Mouse (Mus musculus): Measurements from ENCODE around the gene Tmem170b. TPM values are rescaled to one million over a fixed set of nuclear protein-coding genes. Genes with fewer than 3 reads are reported as not detected.
"Not testable (repeated sequence)": the region's sequence is repeated elsewhere in the genome, so short reads cannot be mapped to it uniquely, and the experiment has no call there.

Gene Tmem170b
- polyA plus RNA-seq, 1 experiment from 2014 or later: 7.3 TPM

DNA sequence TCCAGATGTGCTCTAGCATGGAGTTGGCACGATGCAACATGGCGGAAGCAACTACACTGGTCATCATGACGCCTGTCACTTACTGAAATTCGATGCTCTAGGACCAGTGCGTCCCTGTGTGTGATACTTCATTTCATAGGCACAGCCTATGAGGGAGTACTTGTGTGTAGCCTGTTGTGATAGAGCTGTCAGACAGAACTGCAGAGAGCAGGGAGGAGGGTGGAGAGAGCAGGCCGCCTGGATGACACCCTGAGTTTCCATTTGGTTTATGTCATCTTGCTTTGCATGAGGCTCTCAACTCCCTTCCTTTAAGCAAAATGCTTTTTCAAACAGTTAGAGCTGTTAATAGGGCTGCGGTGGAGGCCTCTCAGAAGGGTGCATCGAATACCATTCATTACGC is 68.9 kb downstream of the Tmem170b start:
- H3K36me3 ChIP-seq; ATAC-seq; H3K27me3 ChIP-seq (replicated peaks); H3K4me3 ChIP-seq; H3K9ac ChIP-seq; H3K4me2 ChIP-seq; H3K4me1 ChIP-seq; H3K27ac ChIP-seq; H3K9me3 ChIP-seq (replicated peaks): not testable (repeated sequence)
- WGBS (ENCODE audit: insufficient replicate concordance): 69% methylated on average over 9 of the region's 9 CpGs

DNA sequence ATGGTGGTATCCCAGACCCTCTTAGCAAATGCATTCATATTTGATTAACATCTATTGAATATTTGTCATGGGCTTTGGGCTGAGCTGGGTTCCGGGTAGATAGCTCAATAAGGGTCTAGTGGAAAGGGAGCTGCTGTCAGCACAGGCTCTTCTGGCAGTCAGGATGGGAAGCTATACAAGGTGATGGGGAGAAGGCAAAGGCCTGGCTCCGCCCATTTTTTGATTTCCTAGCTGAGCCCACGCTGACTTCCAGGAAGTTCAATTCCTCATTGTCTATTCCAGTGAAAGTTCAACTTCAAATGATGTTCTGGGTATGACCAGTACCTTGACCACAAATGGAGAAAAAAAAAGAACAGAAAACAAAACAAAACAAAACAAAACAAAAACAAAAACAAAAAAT is 69.8 kb downstream of the Tmem170b start:
- Histone ChIP-seq H3K4me3 (no peak overlapping the region), H3K4me2 (no peak overlapping the region), H3K36me3 (no peaks in the 10 kb centered on the region), H3K27ac (no peak overlapping the region), H3K9me3 (replicated peaks) (no peaks in the 10 kb centered on the region), H3K4me1 (no peaks in the 10 kb centered on the region), H3K27me3 (replicated peaks) (no peaks in the 10 kb centered on the region), H3K9ac (no peak overlapping the region)
- ATAC-seq: no peak
- whole genome bisulfite sequencing (ENCODE audit: insufficient replicate concordance): 59% methylated on average over 3 of the region's 3 CpGs

DNA sequence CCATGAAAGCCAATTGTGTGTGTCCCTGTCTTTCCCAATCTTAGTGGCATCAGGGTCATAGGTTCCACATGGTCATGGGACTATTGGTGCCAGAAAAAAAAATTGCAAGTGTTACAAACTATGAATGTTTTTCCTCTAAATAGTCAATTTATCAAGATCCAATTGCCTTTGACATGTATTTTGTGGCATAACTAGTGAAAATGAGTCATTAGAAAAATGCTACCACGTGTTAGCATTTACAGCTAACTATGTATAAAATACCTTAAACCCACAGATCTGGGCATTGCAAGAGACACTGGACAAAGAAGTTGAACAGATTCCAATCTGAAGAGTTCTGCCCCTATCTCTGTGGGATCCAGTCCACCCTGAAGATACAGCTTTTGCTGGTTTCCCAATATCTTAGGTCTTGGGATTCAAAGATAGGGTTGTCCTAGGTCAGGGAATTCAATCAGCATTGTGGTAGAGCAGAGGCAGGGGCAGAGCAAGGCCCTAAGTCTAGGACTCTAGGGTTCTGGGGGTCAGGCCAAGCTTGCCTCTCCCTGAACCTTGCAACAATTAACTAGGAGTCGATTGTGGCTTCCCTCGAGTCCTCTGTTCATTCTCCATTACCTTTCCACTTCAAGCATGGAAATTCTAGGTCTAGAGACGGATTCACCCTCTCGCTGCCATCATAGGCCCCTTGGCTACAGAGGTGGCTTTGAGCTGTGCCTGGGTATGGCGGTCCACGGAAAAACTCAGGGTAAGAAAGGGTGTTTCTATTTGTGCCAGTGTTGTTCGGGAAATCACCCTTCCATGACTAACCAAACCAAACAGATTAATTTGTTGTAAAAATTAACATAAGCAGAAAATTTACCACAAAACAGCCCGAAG is 70.5 kb downstream of the Tmem170b start:
- no peak overlapping the region for H3K9ac ChIP-seq
- H3K4me2 ChIP-seq: no peak overlapping the region
- ATAC-seq: no peak
- no peaks in the 10 kb centered on the region for H3K36me3 ChIP-seq
- no peaks in the 10 kb centered on the region for H3K4me1 ChIP-seq
- H3K4me3 ChIP-seq: no peak overlapping the region
- H3K9me3 ChIP-seq (replicated peaks): no peaks in the 10 kb centered on the region
- H3K27me3 ChIP-seq (replicated peaks): no peaks in the 10 kb centered on the region
- 72% methylated on average over 9 of the region's 9 CpGs for WGBS (ENCODE audit: insufficient replicate concordance)
- H3K27ac ChIP-seq: no peak overlapping the region

DNA sequence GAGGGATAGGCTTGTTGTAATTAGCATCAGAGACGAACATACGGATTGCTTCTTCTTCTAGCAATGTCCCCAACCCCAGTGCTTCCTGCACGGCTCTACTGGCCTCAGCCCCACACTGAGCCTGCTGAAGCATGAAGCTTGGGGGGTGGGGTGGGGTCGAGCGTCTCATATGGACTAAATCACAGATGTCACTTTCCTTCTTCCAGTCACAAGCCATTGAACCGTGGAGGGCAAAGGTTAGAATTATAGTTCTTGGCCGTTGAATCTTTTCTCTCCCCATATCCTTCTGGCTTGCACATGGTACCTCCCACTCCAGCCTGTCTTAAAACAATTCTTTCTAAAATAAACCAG is 71.1 kb downstream of the Tmem170b start:
- Histone ChIP-seq H3K4me1 (no peaks in the 10 kb centered on the region), H3K4me2 (no peak overlapping the region), H3K27me3 (replicated peaks) (no peaks in the 10 kb centered on the region), H3K4me3 (no peak overlapping the region), H3K27ac (no peak overlapping the region), H3K36me3 (no peaks in the 10 kb centered on the region), H3K9ac (no peak overlapping the region), H3K9me3 (replicated peaks) (no peaks in the 10 kb centered on the region)
- ATAC-seq: no peak
- WGBS (ENCODE audit: insufficient replicate concordance): 75% methylated on average over 7 of the region's 7 CpGs

DNA sequence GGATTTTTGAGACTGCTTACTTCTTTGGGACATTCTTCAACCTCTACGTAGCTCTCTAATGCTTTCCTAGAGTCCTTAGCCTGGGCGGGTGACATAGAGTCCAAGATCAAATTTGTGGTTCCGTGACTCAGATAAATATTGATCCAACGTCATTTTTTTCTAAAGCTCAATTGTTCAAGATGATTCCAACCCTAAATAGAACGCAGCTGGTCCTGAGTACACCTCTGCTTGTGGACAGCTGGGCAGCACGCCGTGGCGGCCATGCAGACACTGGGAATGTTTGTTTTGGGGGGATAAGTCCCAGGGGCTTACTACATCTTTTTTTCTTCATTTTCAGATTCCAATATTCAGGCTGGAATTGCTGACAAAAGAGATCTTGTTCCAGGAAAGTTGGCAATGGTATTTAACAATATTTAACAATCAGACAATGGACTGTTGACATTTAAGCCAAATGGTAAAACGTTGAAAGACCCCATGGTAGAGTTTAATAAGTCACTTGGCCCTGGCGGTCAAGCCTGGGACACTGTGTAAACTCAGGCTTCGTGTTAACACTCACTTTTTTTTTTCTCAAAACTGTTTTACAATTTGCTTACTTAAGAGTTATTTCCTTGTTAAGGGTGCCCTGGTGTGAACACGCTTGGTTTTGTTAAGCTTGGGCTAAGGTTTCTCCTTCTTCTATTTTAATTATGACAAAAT is 75.3 kb downstream of the Tmem170b start:
- no peaks in the 10 kb centered on the region for H3K27me3 ChIP-seq (replicated peaks)
- no peaks in the 10 kb centered on the region for H3K36me3 ChIP-seq
- H3K4me3 ChIP-seq: no peak overlapping the region
- no peak overlapping the region for H3K9ac ChIP-seq
- no peaks in the 10 kb centered on the region for H3K9me3 ChIP-seq (replicated peaks)
- H3K27ac ChIP-seq: no peak overlapping the region
- WGBS (ENCODE audit: insufficient replicate concordance): 65% methylated on average over 12 of the region's 12 CpGs
- no peak overlapping the region for H3K4me2 ChIP-seq
- ATAC-seq: no peak
- no peaks in the 10 kb centered on the region for H3K4me1 ChIP-seq

DNA sequence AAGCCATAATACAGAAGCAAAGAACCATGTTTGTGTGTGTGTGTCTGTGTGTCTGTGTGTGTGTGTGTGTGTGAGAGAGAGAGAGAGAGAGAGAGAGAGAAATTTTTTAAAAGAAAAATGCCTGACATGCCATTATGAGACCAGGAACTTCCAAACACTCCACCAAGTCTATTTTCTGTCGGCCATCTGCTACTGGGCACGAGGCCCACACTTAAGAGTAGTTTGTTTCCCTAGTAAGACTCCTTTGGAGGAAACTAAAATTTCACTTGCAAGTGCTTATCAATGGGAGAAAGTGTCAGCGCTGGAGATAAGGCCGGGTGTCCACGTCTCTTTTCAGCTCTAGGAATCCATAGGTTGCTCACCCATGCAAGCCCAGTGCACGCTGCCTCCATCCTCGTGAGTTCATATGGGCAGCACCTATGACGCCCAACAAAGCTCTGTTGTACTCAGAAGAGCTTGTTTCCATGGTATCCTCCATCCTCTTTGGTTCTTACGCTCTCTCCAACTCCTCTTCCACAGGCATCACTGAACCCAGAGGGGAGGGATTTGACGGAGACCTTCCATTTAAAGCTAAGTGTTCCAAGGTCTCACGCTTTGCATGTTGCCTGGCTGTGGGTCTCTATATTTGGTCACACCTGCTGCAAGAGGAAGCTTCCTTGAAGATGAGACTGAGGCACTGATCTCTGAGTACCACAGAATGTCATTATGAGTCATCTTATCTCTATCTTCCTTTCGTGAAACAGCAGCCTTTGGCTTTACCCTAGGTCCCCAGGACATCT is 76.8 kb downstream of the Tmem170b start:
- Histone ChIP-seq H3K9me3 (replicated peaks) (no peaks in the 10 kb centered on the region), H3K9ac (no peak overlapping the region), H3K27ac (no peak overlapping the region), H3K4me2 (no peak overlapping the region), H3K36me3 (no peaks in the 10 kb centered on the region), H3K4me3 (no peak overlapping the region), H3K27me3 (replicated peaks) (no peaks in the 10 kb centered on the region), H3K4me1 (no peaks in the 10 kb centered on the region)
- WGBS (ENCODE audit: insufficient replicate concordance): 65% methylated on average over 12 of the region's 12 CpGs
- no peak for ATAC-seq

DNA sequence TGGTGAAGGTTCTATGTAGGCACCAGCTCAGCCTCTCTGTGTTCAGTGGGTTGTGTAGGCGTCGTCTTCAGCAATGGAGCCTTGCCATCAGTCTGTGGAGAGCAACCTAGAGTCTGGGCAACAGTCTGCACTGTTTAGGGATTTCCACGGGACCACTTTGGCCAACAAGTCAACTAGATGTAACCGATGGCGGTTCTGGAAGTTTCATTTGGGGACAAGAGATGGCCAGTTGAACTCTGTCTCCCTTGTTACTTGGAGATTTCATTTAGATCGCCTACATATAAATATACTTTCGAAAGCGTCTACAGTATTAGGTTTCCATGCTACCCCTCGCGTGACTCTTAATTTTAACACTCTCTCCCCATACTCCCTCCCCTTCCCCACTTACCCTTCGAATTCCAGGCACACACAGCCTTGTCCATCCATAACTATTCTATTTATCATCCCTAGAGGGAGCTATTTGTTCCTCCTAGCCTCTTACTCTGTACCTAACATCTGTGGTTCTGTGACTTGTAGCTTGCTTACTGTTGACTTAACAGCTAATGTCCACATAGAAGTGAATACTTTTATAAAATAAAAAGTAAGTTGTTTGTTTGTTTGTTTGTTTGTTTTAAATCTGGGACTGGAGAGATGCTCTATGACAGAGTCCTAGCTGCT is 77.8 kb downstream of the Tmem170b start:
- Histone ChIP-seq H3K9me3 (replicated peaks) (no peaks in the 10 kb centered on the region), H3K4me2 (no peak overlapping the region), H3K4me1 (no peaks in the 10 kb centered on the region), H3K4me3 (no peak overlapping the region), H3K36me3 (no peaks in the 10 kb centered on the region), H3K27me3 (replicated peaks) (no peaks in the 10 kb centered on the region), H3K27ac (no peak overlapping the region), H3K9ac (no peak overlapping the region)
- 75% methylated on average over 11 of the region's 11 CpGs for WGBS (ENCODE audit: insufficient replicate concordance)
- no peak for ATAC-seq

DNA sequence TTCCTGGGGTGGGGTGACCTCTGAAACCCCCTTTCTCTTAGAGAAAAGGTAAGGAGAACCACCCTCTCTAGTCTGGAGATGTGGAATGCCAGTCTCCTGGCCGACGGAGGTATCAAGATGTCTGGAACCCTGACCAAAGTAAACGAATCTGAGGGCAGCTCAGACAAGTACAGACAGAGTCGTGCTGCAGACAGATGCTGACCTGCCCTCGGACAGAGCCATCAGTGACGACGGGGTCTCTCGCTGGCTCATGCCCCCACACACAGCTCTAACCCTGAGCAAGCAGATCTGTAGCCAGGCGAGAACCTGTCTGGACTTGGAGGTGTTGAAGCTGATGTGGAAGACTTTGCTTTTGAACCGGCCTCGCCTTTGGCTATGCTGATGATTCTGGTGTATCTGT is 79.8 kb downstream of the Tmem170b start:
- H3K9me3 ChIP-seq (replicated peaks): no peaks in the 10 kb centered on the region
- 59% methylated on average over 11 of the region's 11 CpGs for WGBS (ENCODE audit: insufficient replicate concordance)
- H3K36me3 ChIP-seq: no peaks in the 10 kb centered on the region
- no peak overlapping the region for H3K27ac ChIP-seq
- H3K27me3 ChIP-seq (replicated peaks): no peaks in the 10 kb centered on the region
- no peak overlapping the region for H3K9ac ChIP-seq
- no peak overlapping the region for H3K4me3 ChIP-seq
- no peaks in the 10 kb centered on the region for H3K4me1 ChIP-seq
- no peak for ATAC-seq
- H3K4me2 ChIP-seq: no peak overlapping the region

DNA sequence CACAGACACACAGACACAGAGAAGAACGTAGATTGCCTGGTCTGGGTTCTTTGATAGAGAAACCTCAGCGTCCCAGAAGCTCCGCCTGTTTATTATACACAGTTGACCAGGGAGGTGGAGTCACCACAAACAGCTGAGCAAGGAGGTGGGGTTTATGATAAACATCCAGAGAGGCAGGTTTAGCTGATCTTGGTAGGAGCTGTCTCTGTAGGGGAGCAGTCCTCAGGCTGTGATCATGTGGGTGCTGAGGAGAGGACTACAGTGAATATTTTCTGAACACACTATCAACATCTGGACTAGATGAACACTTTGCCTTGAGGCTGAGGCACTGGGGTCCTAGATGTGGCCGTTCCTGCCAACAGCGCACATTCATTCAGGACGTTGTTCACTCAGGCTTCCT is 83.3 kb downstream of the Tmem170b start:
- Histone ChIP-seq H3K4me2 (no peak overlapping the region), H3K27me3 (replicated peaks) (no peaks in the 10 kb centered on the region), H3K4me1 (no peaks in the 10 kb centered on the region), H3K36me3 (no peaks in the 10 kb centered on the region), H3K9ac (no peak overlapping the region), H3K27ac (no peak overlapping the region), H3K4me3 (no peak overlapping the region), H3K9me3 (replicated peaks) (no peaks in the 10 kb centered on the region)
- no peak for ATAC-seq
- WGBS (ENCODE audit: insufficient replicate concordance): 60% methylated on average over 6 of the region's 6 CpGs

DNA sequence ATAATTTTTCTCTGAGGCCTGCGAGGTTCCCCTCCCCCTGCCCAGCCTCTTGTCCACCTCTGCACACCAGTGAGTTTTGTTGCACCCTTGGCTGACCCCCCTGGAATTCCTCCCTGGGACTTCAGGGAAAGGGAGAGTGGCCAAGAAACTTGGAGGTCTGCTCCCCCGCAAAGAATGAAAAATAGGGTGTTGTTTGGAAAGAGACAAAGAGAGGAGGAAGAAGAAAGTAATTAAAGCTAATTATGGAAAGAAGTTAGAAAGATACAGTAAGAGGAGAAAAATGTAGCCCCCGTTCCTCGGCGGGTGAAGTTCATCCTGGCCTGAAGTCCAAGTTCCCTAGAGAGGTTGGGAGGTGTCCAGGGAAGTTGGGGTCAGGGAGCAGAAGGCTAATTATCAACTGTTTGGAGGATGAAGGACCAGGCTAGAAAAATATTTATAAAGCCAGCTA is 83.9 kb downstream of the Tmem170b start:
- no peaks in the 10 kb centered on the region for H3K27me3 ChIP-seq (replicated peaks)
- no peak overlapping the region for H3K27ac ChIP-seq
- 64% methylated on average over 5 of the region's 5 CpGs for WGBS (ENCODE audit: insufficient replicate concordance)
- no peak for ATAC-seq
- H3K9me3 ChIP-seq (replicated peaks): no peaks in the 10 kb centered on the region
- H3K4me1 ChIP-seq: no peaks in the 10 kb centered on the region
- no peak overlapping the region for H3K4me3 ChIP-seq
- no peaks in the 10 kb centered on the region for H3K36me3 ChIP-seq
- H3K9ac ChIP-seq: no peak overlapping the region
- H3K4me2 ChIP-seq: no peak overlapping the region
